ENCODE assay signal across 7 mouse cellular contexts in the genomic region with DNA sequence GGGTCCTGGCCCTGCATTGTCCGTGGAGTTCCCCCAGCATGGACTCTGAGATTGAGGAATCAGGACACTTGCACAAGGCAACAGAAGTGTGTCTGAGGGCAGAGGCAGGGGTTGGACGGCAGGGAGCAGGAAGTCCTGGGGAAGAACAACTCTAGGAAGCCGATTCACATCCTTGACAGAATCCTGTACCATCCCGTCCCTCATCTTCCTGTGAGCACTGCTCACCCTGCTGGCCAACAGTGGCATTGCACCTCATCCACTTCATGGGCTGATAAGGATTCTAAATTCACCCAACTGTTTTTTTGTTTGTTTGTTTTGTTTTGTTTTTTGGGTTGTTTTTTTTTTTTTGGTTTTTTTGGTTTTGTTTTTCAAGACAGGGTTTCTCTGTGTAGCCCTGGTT. TPM values are rescaled to one million over a fixed set of nuclear protein-coding genes. Genes with fewer than 3 reads are reported as not detected.
DNase-seq lines count a peak whose midpoint lies in the region; ATAC-seq and TF ChIP-seq lines count a peak whose summit lies in the region.

No protein-coding gene starts in this region.

- ATAC-seq in heart, embryonic 16.5 days (replicated peaks; ENCODE audit: extremely low read depth, insufficient read depth, low FRiP score): 0 out of 2 replicates have a peak, but pooled peaks have one; percentile 35
- peak; percentile 79 for ATAC-seq in megakaryocyte progenitor cell, adult 5-6 weeks (replicated peaks; ENCODE audit: poor library complexity)

- no peak for TF ChIP-seq POLR2A in spleen, adult 2 months (IDR thresholded peaks at IDR 0.05; ENCODE audit: low read depth, low read length)

- 17% methylated on average over 4 of the region's 4 CpGs for WGBS in heart, embryonic 16.5 days
- 22% methylated on average over 4 of the region's 4 CpGs for WGBS in spleen, adult 2 months

- H3K27ac ChIP-seq in heart, embryonic 16.5 days (ENCODE audit: low read length): no peak overlapping the region
- no peak overlapping the region for H3K27ac ChIP-seq in spleen, adult 2 months (ENCODE audit: insufficient read depth, low read length)

- peak; percentile 83; the same call in 1 of the 2 replicates for TF ChIP-seq CTCF in spleen, adult 2 months (IDR thresholded peaks at IDR 0.05; ENCODE audit: extremely low read depth, insufficient read depth, insufficient read length, insufficient replicate concordance)

- H3K9ac ChIP-seq in heart, embryonic 16.5 days (ENCODE audit: low read length): no peak overlapping the region

- peak; percentile 54 to 67 for DNase-seq in CD8-positive naive resting alpha-beta T cell, adult 2 months (ENCODE audit: low read depth in 2 of 2, low spot score in 2 of 2)
- DNase-seq in R1 (ENCODE audit: low read depth, low spot score): peak; percentile 78
- DNase-seq in cerebellum, postnatal 25 days: peak; percentile 82 to 89
- DNase-seq in layer of hippocampus, postnatal 14 days (ENCODE audit: low spot score in 2 of 2): peak; percentile 76 to 85
- peak; percentile 29 to 64 for DNase-seq in spleen, adult 2 months (ENCODE audit: low read depth in 1 of 2, low spot score in 2 of 2)

- 0 out of 2 replicates have a peak, but pooled peaks cover 4% of the 10 kb centered on the region for H3K27me3 ChIP-seq in heart, embryonic 16.5 days (ENCODE audit: control insufficient read depth, insufficient read depth, low read length)
- H3K27me3 ChIP-seq in spleen, adult 2 months (ENCODE audit: control insufficient read depth, insufficient read depth, low read length): no peaks in the 10 kb centered on the region

- no peaks in the 10 kb centered on the region for H3K4me1 ChIP-seq in heart, embryonic 16.5 days (ENCODE audit: control insufficient read depth, insufficient read depth, low read length)
- no peaks in the 10 kb centered on the region for H3K4me1 ChIP-seq in spleen, adult 2 months (ENCODE audit: control insufficient read depth, insufficient read depth, insufficient read length)

- H3K36me3 ChIP-seq in heart, embryonic 16.5 days (ENCODE audit: control insufficient read depth, insufficient read depth): no peaks in the 10 kb centered on the region
- H3K36me3 ChIP-seq in spleen, adult 2 months (ENCODE audit: control insufficient read depth, insufficient read depth, low read length): no peaks in the 10 kb centered on the region

- no peaks in the 10 kb centered on the region for H3K9me3 ChIP-seq in heart, embryonic 16.5 days (replicated peaks; ENCODE audit: control insufficient read depth, low read length)

- H3K4me2 ChIP-seq in heart, embryonic 16.5 days (ENCODE audit: low read depth, low read length): no peak overlapping the region

- H3K4me3 ChIP-seq in heart, embryonic 16.5 days (ENCODE audit: low read length): no peak overlapping the region
- H3K4me3 ChIP-seq in spleen, adult 2 months (ENCODE audit: extremely low read depth, insufficient read depth, insufficient read length): no peak overlapping the region

RNA-seq across cellular contexts. Expression of gene Lamc3, which starts 28.0 kb away (rescaled TPM):
- polyA plus RNA-seq in heart, embryonic 16.5 days (2015; fragmentation: Nextera tagmentation; extraction: Ambion mirVana): 0.41 and 0.55 TPM in 2 replicates
- total RNA-seq in layer of hippocampus, postnatal 14 days (2021): 10 to 100 TPM; 10.9 to 11.9 TPM
- not detected in 2 replicates for total RNA-seq in megakaryocyte progenitor cell, adult 5-6 weeks (2015)
- not detected in 2 replicates for total RNA-seq in megakaryocyte progenitor cell, adult 5-6 weeks (2017)
- polyA plus RNA-seq in spleen, adult 2 months (2012; rRNA removed): 2.1 and 2.7 TPM in 2 replicates

RNA-seq across cellular contexts. Expression of gene Aif1l, which starts 34.8 kb away (rescaled TPM):
- polyA plus RNA-seq in heart, embryonic 16.5 days (2015; fragmentation: Nextera tagmentation; extraction: Ambion mirVana): 50.7 and 55.4 TPM in 2 replicates
- total RNA-seq in layer of hippocampus, postnatal 14 days (2021): 1 to 10 TPM; 4.9 to 8.0 TPM
- total RNA-seq in megakaryocyte progenitor cell, adult 5-6 weeks (2015): 0.24 and 0.25 TPM in 2 replicates
- 0.47 TPM in 1 of 2 replicates, not detected in the other for total RNA-seq in megakaryocyte progenitor cell, adult 5-6 weeks (2017)
- 0.75 and 0.77 TPM in 2 replicates for polyA plus RNA-seq in spleen, adult 2 months (2012; rRNA removed)

RNA-seq across cellular contexts. Expression of gene Nup214, which starts 59.1 kb away (rescaled TPM):
- 51.6 and 54.1 TPM in 2 replicates for polyA plus RNA-seq in heart, embryonic 16.5 days (2015; fragmentation: Nextera tagmentation; extraction: Ambion mirVana)
- 10 to 100 TPM; 50.0 to 60.9 TPM for total RNA-seq in layer of hippocampus, postnatal 14 days (2021)
- total RNA-seq in megakaryocyte progenitor cell, adult 5-6 weeks (2015): 88.1 and 106 TPM in 2 replicates
- total RNA-seq in megakaryocyte progenitor cell, adult 5-6 weeks (2017): 30.7 and 59.6 TPM in 2 replicates
- polyA plus RNA-seq in spleen, adult 2 months (2012; rRNA removed): 29.5 and 30.1 TPM in 2 replicates

Comparison
In these comparisons a context has a peak if more than half of its experiments do, and no peak if none do; other contexts are left out.
1. RNA of gene Lamc3, which starts 28.0 kb away (total RNA-seq): 10.9 to 11.9 TPM in layer of hippocampus, postnatal 14 days; not detected in megakaryocyte progenitor cell, adult 5-6 weeks; every median in the first group is over 10 times any median in the second.
2. RNA of gene Aif1l, which starts 34.8 kb away (total RNA-seq): 4.9 to 8.0 TPM in layer of hippocampus, postnatal 14 days; 0.24 to 0.47 TPM in megakaryocyte progenitor cell, adult 5-6 weeks; every median in the first group is over 4 times any median in the second.
3. Peak in every context shown above with its lines, with median percentiles within 50 percentile points of each other: DNase-seq.